Comparison of ENCODE assay signal across 13 mouse cellular contexts in the genomic region with DNA sequence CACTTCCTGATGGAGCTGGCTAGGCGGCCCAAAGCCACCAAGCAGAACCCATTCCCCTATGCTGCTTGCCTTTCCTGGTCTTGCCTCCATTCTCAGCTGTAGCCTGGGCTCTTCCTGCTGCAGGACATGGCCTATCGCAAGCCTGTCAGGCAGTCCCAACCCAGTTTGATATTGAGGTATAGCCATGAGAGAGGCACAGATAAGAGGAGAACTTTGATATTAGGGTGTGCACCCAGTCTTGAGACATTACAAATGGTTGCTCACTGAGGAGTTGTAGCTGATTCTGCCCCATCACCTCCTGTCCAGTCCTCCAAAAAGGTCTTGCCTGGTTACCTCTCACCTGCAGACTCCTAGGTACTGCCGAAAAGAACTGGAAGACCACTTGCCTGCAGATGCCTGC. TPM values are rescaled to one million over a fixed set of nuclear protein-coding genes. Genes with fewer than 3 reads are reported as not detected.
DNase-seq lines count a peak whose midpoint lies in the region; ATAC-seq and TF ChIP-seq lines count a peak whose summit lies in the region.
"Had no signal": no experiment of that assay in that cellular context is flagged by ENCODE, and none has a peak within 500 bp of the region (broad histone marks: within the 10 kb centered on the region; RNA-seq: fewer than 3 reads in every experiment).

No protein-coding gene starts in this region.

- no peak overlapping the region for H3K9ac ChIP-seq in kidney, embryonic 14.5 days (ENCODE audit: low read depth, low read length)
- no peak overlapping the region for H3K9ac ChIP-seq in intestine, postnatal 0 days (ENCODE audit: low read depth, low read length)
- H3K9ac ChIP-seq in stomach, embryonic 15.5 days: no peak overlapping the region
- H3K9ac ChIP-seq: forebrain, postnatal 0 days; limb, embryonic 13.5 days had no signal

- no peaks in the 10 kb centered on the region for H3K9me3 ChIP-seq in kidney, embryonic 14.5 days (ENCODE audit: control insufficient read depth, low read length)
- H3K9me3 ChIP-seq in intestine, postnatal 0 days (ENCODE audit: control insufficient read depth): no peaks in the 10 kb centered on the region
- H3K9me3 ChIP-seq in stomach, embryonic 15.5 days: no peaks in the 10 kb centered on the region
- H3K9me3 ChIP-seq: hindbrain, embryonic 10.5 days; limb, embryonic 13.5 days had no signal

- no peak overlapping the region for H3K4me3 ChIP-seq in kidney, embryonic 14.5 days (ENCODE audit: low read length)
- no peak overlapping the region for H3K4me3 ChIP-seq in intestine, postnatal 0 days (ENCODE audit: low read depth, low read length)
- no peak overlapping the region for H3K4me3 ChIP-seq in stomach, embryonic 15.5 days (replicated peaks)
- H3K4me3 ChIP-seq: hindbrain, embryonic 10.5 days; limb, embryonic 13.5 days had no signal

- no peaks in the 10 kb centered on the region for H3K36me3 ChIP-seq in kidney, embryonic 14.5 days (ENCODE audit: control insufficient read depth, insufficient read depth, low read length)
- no peaks in the 10 kb centered on the region for H3K36me3 ChIP-seq in intestine, postnatal 0 days (ENCODE audit: control insufficient read depth, insufficient read depth)
- H3K36me3 ChIP-seq in stomach, embryonic 15.5 days: no peaks in the 10 kb centered on the region
- H3K36me3 ChIP-seq: hindbrain, embryonic 10.5 days; limb, embryonic 13.5 days had no signal

- no peaks in the 10 kb centered on the region for H3K27me3 ChIP-seq in kidney, embryonic 14.5 days (ENCODE audit: control insufficient read depth, insufficient read depth, low read length)
- no peaks in the 10 kb centered on the region for H3K27me3 ChIP-seq in intestine, postnatal 0 days (replicated peaks; ENCODE audit: control insufficient read depth, insufficient read depth, low read length)
- H3K27me3 ChIP-seq in stomach, embryonic 15.5 days (replicated peaks): no peaks in the 10 kb centered on the region
- H3K27me3 ChIP-seq: limb, embryonic 13.5 days had no signal

- ATAC-seq in kidney, embryonic 14.5 days (ENCODE audit: low FRiP score, low TSS enrichment): 0 out of 2 replicates have a peak, but pooled peaks have one; percentile 26
- peak; percentile 77 for ATAC-seq in intestine, postnatal 0 days
- peak; percentile 86 for ATAC-seq in megakaryocyte progenitor cell, adult 5-6 weeks (replicated peaks; ENCODE audit: poor library complexity)
- peak; percentile 87 for ATAC-seq in stomach, embryonic 15.5 days (ENCODE audit: insufficient read depth, low FRiP score, low read depth)
- ATAC-seq: forebrain, postnatal 0 days had no signal

- H3K4me1 ChIP-seq in kidney, embryonic 14.5 days (ENCODE audit: control insufficient read depth, insufficient read depth, low read length): no peaks in the 10 kb centered on the region
- H3K4me1 ChIP-seq in intestine, postnatal 0 days (replicated peaks; ENCODE audit: control insufficient read depth, insufficient read depth, low read length): no peaks in the 10 kb centered on the region; the same call in 1 of the 2 replicates
- no peaks in the 10 kb centered on the region for H3K4me1 ChIP-seq in stomach, embryonic 15.5 days
- H3K4me1 ChIP-seq: hindbrain, embryonic 10.5 days; limb, embryonic 13.5 days had no signal

- H3K4me2 ChIP-seq in kidney, embryonic 14.5 days (replicated peaks; ENCODE audit: low read depth, low read length): no peak overlapping the region
- no peak overlapping the region for H3K4me2 ChIP-seq in intestine, postnatal 0 days (replicated peaks; ENCODE audit: low read depth)
- H3K4me2 ChIP-seq in stomach, embryonic 15.5 days: no peak overlapping the region
- H3K4me2 ChIP-seq: limb, embryonic 13.5 days had no signal

- no peak for DNase-seq in kidney, postnatal 14 days
- no peak for DNase-seq in ovary, postnatal 14 days (ENCODE audit: low spot score)
- no peak for DNase-seq in retina, postnatal 1 day
- DNase-seq in cerebellum, adult 8-10 months: no peak
- DNase-seq: forebrain, postnatal 0 days; kidney, adult 11 months; midbrain, embryonic 14.5 days had no signal

- TF ChIP-seq CTCF in intestine, postnatal 0 days (IDR thresholded peaks at IDR 0.05; ENCODE audit: low read depth): no peak

- no peak overlapping the region for H3K27ac ChIP-seq in kidney, embryonic 14.5 days (ENCODE audit: low read depth, low read length)
- H3K27ac ChIP-seq in intestine, postnatal 0 days (ENCODE audit: low read depth, low read length): no peak overlapping the region
- H3K27ac ChIP-seq in stomach, embryonic 15.5 days: no peak overlapping the region
- H3K27ac ChIP-seq: hindbrain, embryonic 10.5 days; limb, embryonic 13.5 days had no signal

- 88% methylated on average over 3 of the region's 3 CpGs for WGBS in kidney, embryonic 14.5 days
- 68% methylated on average over 3 of the region's 3 CpGs for WGBS in intestine, postnatal 0 days
- WGBS in stomach, embryonic 15.5 days: 86% methylated on average over 3 of the region's 3 CpGs

RNA-seq across cellular contexts. Expression of gene Odc1, which starts 6.5 kb away (rescaled TPM):
- 236 and 296 TPM in 2 replicates for polyA plus RNA-seq in kidney, embryonic 14.5 days (2014; fragmentation: Nextera tagmentation; extraction: Ambion mirVana)
- polyA plus RNA-seq in intestine, postnatal 0 days (2015; fragmentation: Nextera tagmentation; extraction: Ambion mirVana): 86.7 and 87.8 TPM in 2 replicates
- 241 TPM in 2 replicates for total RNA-seq in megakaryocyte progenitor cell, adult 5-6 weeks (2015)
- total RNA-seq in megakaryocyte progenitor cell, adult 5-6 weeks (2017): 406 and 410 TPM in 2 replicates
- polyA plus RNA-seq in stomach, embryonic 15.5 days (2015; fragmentation: Nextera tagmentation; extraction: Ambion mirVana): 201 and 209 TPM in 2 replicates

Comparison
In these comparisons a context has a peak if more than half of its experiments do, and no peak if none do; other contexts are left out.
1. ATAC-seq: peak in every context shown above with its lines; median percentile 87 in stomach, embryonic 15.5 days; 86 in megakaryocyte progenitor cell, adult 5-6 weeks; 77 in intestine, postnatal 0 days; 26 in kidney, embryonic 14.5 days.